Mouse (Mus musculus): Measurements from ENCODE around the gene Shroom3.

Shroom3 gene

GRCm38 (mm10) chr5:92808503-92809415 is 125.5 kb downstream of the Shroom3 start:
- DNase-seq (ENCODE audit: low read depth, low spot score), result peak; percentile 67

DNA sequence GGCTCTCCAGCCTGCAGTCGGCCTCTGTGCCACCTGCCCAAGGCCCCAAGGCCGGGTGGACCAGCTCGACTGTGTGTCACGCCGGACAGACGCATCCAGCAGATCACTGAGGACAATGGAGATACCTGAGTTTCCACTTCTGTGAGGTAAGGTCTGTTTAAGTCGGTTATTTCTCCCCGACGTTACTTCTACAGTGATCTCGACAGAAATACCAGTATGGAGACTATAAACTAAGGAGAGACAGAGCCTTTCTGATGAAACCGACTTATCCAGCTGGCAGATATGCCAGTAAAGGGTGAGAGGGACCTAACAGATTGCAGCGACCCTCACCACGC is 126.1 kb downstream of the Shroom3 start:
- DNase-seq (ENCODE audit: low read depth, low spot score), result no peak

DNA sequence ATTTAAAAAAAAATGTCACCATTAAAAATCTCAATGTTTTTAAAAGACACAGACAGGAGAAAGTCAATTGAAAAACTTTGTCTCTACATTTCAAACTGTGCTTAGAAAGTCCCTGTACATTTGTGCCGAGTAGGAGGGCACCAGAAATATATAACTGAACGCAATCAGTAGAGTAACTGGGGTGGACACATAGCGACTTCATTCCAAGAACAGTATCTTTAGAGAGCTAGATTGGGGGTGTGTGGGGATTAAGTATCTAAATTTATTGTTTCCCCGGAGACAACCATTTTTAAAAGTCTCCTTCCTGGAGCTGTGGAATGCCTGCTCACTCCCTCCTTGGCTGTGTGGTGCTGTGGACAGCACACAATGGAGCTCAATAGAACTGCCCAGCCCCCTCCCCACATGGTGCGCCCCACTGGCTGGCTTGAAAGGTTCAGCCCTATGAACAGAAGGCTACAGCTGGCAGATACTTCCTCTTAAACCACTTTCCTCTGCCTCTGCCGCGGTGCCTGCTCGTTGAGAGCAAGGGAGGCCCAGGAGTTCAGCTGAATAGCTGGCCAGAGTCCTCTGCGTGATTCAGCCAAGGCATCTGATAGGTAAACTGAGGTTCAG is 127.8 kb downstream of the Shroom3 start:
- no peak for DNase-seq (ENCODE audit: low read depth, low spot score)

DNA sequence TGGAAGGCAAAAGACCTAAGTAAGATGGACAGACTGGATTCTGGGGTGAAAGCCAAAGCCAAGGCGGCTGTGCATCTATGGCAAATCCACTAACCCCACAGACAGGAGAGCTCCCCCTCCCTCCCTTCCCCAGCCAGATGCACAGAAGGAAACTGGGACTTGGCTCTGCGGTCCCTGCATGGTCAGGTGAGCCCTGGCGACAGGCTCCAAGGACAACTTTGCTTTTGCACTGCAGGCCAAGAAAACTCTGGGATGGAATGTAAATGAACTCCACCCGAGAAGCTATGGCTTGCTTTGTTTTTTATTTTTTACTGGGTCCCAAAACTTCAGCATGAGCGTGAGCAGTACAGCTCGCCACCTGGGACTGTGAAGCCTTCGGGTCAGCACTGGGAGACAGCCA is 128.5 kb downstream of the Shroom3 start:
- DNase-seq (ENCODE audit: low read depth, low spot score), result no peak

GRCm38 (mm10) chr5:92812936-92813335 is 129.7 kb downstream of the Shroom3 start:
- no peak for DNase-seq (ENCODE audit: low read depth, low spot score)

DNA sequence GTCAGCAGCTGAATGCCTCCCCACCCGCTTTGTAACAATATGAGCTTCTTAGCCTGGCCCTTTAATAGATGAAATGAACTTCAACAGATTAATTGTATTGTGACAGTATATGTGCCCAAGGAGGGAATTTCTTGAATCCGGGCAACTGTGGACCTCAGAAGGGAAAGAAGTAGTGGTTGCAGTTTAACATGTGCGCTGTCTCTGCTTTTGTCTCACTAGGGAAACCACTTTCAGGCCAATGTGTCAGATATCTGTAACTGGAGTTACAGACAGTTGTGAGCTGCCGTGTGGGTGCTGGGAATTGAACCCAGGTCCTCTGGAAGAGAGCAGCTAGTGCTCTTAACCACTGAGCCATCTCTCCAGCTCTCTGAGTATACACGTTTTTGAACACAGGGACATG is 130.3 kb downstream of the Shroom3 start:
- DNase-seq (ENCODE audit: low read depth, low spot score), result no peak

- DNase-seq (ENCODE audit: low read depth, low spot score), result no peak
Observed at GRCm38 (mm10) chr5:92814621-92815020, 131.4 kb downstream of the Shroom3 start.

DNA sequence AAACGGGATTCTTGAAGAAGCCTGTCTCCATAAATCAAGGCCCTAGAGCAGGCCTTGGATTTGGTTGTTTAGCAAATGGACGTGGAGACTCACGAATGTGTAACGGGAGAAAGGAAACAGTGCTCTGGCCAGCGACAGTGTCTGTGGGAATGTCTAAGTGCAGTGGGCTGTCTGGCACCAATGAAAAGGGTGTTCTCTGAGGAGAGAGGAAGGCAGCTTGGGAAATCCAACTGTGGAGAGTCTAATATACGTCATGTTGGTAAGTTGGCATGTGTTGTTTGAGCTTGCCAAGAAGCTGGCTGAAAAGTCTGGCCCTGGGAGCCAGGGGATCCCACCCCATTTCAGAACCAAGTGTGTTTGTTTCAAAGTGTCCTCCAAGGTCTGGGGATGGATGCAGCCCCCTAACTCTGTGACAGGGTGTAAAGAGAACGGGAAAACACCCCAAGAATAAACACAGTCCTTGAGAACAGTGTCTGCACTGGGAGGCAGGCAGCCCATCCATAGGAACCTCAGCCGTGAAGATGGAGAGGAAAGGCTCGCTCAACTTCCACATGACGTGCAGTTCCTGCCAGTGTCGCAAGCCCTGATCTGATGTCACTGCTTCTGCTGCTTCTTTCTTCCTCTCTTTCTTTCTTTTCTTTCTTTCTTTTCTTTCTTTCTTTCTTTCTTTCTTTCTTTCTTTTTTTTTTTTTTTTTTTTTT is 134.0 kb downstream of the Shroom3 start:
- DNase-seq (ENCODE audit: low read depth, low spot score), result no peak

DNA sequence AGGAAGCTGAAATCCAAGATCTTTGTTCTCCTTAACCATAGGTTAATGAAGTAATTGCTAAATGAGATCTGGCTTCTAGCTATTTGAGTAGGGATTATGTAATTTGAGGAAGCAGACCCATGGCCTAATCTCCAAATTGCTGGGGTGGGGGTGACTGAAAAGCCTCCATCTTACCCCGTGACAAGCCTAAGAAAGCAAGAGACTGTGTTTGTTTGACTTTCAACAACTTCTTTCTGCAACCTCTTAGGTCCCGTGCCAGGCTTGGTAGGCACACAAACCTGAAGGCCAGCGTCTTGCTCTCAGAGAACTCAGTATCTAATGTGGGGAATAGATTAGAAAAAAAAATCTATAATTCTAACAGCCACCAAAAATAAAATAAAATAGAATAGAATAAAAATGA is 138.1 kb downstream of the Shroom3 start:
- DNase-seq (ENCODE audit: low read depth, low spot score), result no peak

DNA sequence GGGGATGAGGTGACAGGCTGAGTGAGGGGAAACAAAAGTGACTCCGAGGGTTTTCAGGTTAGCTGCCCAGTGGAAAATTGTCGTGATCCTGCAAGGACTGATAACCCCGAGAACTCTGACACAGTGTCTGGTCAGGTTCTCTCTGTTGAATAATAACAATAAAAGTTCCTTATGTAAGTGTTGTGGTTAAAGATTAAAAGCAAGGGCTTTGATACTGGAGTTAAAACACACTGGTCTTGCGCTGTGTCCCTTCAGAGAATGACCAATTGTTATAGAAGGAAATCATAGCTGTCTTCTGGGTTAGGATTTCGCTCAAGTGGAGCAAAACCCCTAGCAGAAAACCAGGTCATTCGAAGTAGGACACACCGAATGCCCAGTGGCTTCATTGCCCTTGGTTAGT is 140.3 kb downstream of the Shroom3 start:
- DNase-seq (ENCODE audit: low read depth, low spot score), result no peak

- DNase-seq (ENCODE audit: low read depth, low spot score), result no peak
Observed at GRCm38 (mm10) chr5:92824304-92825009, 141.2 kb downstream of the Shroom3 start.

DNA sequence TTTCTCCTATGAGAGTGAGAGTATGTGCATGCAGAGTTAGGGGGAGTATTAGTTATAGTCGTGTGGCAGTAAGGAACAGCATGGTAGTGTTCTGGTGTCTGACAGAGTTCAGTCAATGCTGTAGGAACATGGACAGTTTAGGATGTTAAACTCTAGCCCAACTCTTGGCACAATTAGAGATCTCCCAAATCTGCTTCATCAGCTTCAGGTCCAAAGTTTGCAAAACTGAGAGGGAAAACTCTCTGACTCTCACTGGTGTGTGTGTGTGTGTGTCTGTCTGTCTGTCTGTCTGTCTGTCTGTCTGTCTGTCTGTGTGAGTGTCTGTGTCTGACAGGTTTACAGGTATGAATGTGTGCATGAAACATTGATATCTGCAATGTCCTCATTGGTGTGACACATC is 147.2 kb downstream of the Shroom3 start:
- DNase-seq (ENCODE audit: low read depth, low spot score), result no peak

GRCm38 (mm10) chr5:92834513-92834912 is 151.3 kb downstream of the Shroom3 start:
- DNase-seq (ENCODE audit: low read depth, low spot score), result no peak

DNA sequence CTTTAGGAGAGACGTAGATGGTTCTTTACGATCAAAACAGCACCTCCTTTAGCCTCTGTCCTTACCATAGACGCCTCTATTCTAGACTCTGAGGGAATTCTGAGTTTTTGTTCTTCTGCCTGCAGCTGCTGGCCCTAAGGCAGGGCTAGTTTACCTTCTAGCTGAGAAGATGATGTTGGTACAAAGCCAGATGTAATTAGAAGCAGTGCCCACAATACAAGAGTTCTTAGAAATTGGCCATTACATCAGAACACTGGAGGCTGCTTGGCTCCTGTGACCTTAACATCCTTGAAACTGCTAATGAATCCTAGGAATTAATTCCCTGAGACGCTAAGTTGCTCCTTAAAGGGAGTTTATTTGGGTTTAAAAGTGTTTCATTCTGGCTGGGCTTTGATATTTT is 154.1 kb downstream of the Shroom3 start:
- no peak for DNase-seq (ENCODE audit: low read depth, low spot score)

DNA sequence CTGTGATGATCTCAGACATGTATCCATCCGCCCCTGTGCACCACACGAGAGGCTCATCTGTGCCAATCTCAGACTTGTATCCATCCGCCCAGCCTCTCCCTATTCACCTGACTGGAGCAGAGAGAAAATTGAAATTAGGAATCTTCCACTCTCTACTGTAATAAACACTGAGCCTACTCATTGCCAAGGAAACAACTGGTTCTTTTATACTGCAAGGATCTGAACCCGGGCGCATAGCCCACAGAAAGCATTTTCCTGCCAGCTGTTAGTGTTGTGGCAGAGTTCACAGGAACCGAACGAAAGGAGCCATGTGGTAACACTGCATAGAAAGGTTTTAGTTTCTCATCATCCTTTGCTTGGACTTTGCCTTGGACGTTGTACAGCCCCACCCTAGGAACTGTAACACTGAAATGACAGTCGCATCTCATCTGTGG is 155.1 kb downstream of the Shroom3 start:
- DNase-seq (ENCODE audit: low read depth, low spot score), result no peak

DNA sequence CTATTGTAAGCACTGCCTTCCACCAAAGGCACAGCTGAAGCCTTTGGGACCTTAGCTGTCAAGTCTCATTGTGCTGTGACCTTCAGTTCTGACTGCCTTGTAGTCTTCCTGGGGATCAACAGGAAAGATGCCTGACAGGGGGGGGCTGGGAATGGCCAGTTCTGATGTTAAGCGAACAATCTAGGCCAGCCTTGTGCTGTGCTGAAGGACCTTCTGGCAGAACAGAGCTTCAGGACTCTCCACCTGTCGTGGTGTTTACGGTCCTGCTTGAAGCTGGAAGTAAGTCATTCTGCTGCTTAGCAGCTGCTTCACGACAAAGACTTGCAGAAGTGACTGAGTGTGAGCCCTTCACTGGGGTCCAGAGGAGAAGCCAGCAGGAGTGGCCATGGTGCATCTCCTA is 156.1 kb downstream of the Shroom3 start:
- no peak for DNase-seq (ENCODE audit: low read depth, low spot score)

- DNase-seq (ENCODE audit: low read depth, low spot score), result no peak
Observed at GRCm38 (mm10) chr5:92841474-92841873, 158.2 kb downstream of the Shroom3 start.

DNA sequence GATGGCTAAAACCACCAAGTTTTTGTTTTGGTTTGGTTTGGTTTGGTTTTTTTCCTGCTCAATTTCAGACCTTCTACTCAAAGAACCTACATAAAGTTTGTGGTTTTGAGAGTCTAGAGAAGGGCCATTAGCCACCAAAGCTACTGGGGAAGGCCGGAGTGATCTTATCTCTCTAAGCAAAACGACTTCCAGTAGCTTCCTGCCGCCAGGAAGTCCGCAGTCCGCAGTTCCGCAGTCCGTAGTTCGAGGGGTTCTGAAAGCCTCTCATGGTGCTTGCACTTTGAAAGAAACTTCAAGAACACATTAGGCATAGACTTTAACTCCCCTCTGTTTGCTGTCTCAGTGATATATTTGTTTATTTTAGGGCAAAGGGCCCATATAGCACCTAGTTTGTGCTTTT is 159.2 kb downstream of the Shroom3 start:
- DNase-seq (ENCODE audit: low read depth, low spot score), result no peak

DNA sequence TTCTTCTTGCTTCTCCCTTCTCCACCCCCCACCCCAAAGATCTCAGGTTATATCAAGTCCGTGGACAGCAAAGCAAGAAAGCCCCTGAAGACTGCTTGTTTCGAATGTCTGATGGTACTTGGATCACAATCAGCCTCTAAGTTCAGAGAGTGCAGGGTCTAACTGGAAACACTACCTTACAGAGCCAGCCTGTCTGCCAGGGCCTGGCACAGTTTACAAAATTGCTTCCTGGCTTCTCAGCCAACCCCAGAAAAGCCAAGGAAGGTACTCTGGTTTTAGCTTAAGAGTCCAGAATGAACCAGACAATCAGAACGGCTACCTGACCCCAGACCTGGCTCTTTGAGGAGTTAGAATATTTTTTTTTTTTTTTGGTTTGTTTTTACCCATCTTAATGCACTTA is 159.6 kb downstream of the Shroom3 start:
- DNase-seq (ENCODE audit: low read depth, low spot score), result no peak

GRCm38 (mm10) chr5:92843850-92844785 is 160.9 kb downstream of the Shroom3 start:
- no peak for DNase-seq (ENCODE audit: low read depth, low spot score)

- no peak for DNase-seq (ENCODE audit: low read depth, low spot score)
Observed at GRCm38 (mm10) chr5:92849743-92850142, 166.5 kb downstream of the Shroom3 start.
